Mouse (Mus musculus) neural tube, embryonic 14.5 days (tissue): ENCODE data around the gene Dynll2. TPM values are rescaled to one million over a fixed set of nuclear protein-coding genes. Genes with fewer than 3 reads are reported as not detected.
"Not testable (repeated sequence)": the region's sequence is repeated elsewhere in the genome, so short reads cannot be mapped to it uniquely, and the experiment has no call there.

Experiments used
- ATAC-seq: fragments of 200-750 bp; cut with Nextera tagmentation; 2 replicates; pipeline ENCODE4 v1.8.0; 2017; ENCODE audit warnings: low read depth, mild to moderate bottlenecking, moderate TSS enrichment, moderate library complexity
- H3K27ac ChIP-seq: fragments of 300-500 bp; sonication (generic); 2 replicates; pipeline ENCODE4 v1.5.1; 2014; ENCODE audit warnings: low read depth, mild to moderate bottlenecking, control low read depth, low read length, moderate library complexity, mixed read lengths
- H3K27me3 ChIP-seq: fragments of 300-500 bp; sonication (generic); 2 replicates; pipeline ENCODE4 v1.6.1; 2014; ENCODE audit warnings: low read length; ENCODE audit not compliant: control insufficient read depth, insufficient read depth
- H3K36me3 ChIP-seq: fragments of 300-500 bp; sonication (generic); 2 replicates; pipeline ENCODE4 v1.6.1; 2014; ENCODE audit warnings: low read length, mixed read lengths; ENCODE audit not compliant: control insufficient read depth, insufficient read depth
- H3K4me1 ChIP-seq: fragments of 300-500 bp; sonication (generic); 2 replicates; pipeline ENCODE4 v1.6.1; 2014; ENCODE audit warnings: low read length; ENCODE audit not compliant: control insufficient read depth, insufficient read depth
- H3K4me2 ChIP-seq: fragments of 300-500 bp; sonication (generic); 2 replicates; pipeline ENCODE4 v1.6.1; 2014; ENCODE audit warnings: mild to moderate bottlenecking, low read depth, low read length, control low read depth
- H3K4me3 ChIP-seq: fragments of 300-500 bp; sonication (generic); 2 replicates; pipeline ENCODE4 v1.5.1; 2014; ENCODE audit warnings: low read depth, low read length, control low read depth, mixed read lengths
- H3K9ac ChIP-seq: fragments of 300-500 bp; sonication (generic); replicated peaks from 2 replicates; pipeline ENCODE4 v1.6.1; 2014; ENCODE audit warnings: low read depth, mild to moderate bottlenecking, control low read depth, low read length, mixed read lengths
- H3K9me3 ChIP-seq: fragments of 300-500 bp; sonication (generic); 2 replicates; pipeline ENCODE4 v1.6.1; 2016; ENCODE audit warnings: low read length; ENCODE audit not compliant: control insufficient read depth
- WGBS: fragments of 180-500 bp; shearing (Covaris S2); extraction: QIAGEN DNeasy Blood & Tissue Kit; methylation state at CpG from one replicate; pipeline ENCODE4 v1.1.7; 2014; 5-methylcytosine and 5-hydroxymethylcytosine counted together
- polyA plus RNA-seq: library from polyadenylated mRNA; unstranded; fragments of >200 nt; fragmentation: Nextera tagmentation; extraction: Ambion mirVana; gene quantifications from 2 replicates; pipeline ENCODE4 v1.2.1, GENCODE M21; 2014

Gene Dynll2
- polyA plus RNA-seq, 1 experiment from 2014 or later = 37.9 TPM

DNA sequence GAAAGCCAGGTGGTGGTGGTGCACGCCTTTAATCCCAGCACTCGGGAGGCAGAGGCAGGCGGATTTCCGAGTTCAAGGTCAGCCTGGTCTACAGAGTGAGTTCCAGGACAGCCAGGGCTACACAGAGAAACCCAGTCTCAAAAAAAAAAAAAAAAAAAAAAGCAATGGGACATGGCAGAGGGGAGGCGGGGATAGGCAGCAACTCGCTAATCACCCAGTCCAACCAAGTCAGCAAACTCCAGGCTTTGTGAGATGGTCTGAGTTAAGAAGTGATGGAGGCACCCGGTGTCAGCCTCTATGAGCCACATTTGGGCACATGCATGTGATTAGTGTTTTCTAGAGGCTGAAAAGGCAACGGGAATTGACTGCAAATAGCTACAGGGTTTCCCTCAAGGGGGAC lies 10.3 kb downstream of the Dynll2 start:
- H3K9me3 ChIP-seq, H3K4me2 ChIP-seq, H3K9ac ChIP-seq, H3K27ac ChIP-seq, ATAC-seq, H3K4me3 ChIP-seq, H3K27me3 ChIP-seq, H3K4me1 ChIP-seq: not testable (repeated sequence)
- WGBS = 84% methylated on average over 8 of the region's 8 CpGs
- peaks cover 41% of the 10 kb centered on the region for H3K36me3 ChIP-seq

DNA sequence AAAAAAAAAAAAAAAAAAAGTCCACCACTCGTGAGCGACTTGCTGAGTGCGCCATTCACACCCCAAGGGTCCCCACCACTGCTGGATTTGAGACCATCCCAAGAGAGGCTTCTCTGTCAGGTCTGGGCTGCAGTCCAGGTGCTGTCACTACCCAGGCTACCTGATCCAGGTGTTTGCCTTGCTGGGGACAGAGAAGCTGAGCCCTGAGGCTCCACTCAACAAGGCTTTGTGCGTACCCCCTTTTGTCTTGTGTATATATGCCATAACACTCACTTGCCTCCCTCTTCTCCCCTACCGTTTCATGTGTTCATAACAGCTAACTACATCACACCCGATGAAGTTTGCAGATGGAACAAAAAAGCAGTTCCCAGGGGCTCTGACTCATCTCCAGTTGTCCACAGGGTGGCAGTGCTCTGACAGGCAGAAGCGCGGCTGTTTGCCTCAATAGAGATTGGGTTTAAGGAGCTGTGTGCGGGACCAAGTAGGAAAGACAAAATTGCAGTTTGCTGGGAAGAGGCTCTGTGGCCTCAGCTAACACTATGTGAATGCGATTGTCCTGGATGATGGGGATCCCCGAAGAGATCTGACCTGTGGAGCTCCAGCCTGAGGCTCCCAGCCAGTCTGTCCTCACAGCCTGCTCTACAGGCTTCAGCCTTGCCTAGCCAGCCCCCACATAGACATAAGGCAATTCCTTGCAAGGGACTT lies 12.7 kb downstream of the Dynll2 start:
- WGBS = 20% methylated on average over 11 of the region's 11 CpGs

DNA sequence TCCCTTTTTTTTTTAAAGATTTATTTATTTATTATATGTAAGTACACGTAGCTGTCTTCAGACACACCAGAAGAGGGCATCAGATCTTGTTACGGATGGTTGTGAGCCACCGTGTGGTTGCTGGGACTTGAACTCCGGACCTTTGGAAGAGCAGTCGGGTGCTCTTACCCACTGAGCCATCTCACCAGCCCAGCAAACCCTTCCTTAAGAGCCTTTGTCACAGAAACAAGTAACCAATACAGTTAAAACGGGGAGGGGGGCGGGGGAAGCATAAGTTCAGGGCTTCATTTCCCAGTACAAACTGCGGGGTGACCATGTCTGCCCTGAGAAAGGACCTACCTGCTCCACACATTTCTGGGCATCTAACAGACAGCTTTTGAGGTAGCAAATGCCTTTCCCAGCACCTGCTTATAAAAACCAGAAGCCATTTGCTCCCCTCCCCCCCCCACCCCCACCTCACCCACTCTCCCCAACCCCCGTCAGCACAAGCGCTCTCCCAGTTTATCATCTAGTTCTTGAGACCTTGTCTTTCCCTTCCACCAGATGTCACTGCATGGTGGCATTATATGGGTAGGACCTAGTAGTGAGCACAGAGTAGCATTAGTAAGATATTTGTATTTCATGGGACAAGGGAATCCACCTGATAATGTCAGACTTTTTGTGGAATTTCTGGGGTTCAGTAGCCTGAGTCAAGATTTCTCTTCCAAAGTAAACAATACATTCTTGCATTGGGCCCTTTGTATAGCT lies 13.6 kb downstream of the Dynll2 start:
- H3K4me3 ChIP-seq = no peak overlapping the region

More for the DNA sequence above, 12.7 kb downstream of the Dynll2 start:
- no peaks in the 10 kb centered on the region for H3K27me3 ChIP-seq
- no peaks in the 10 kb centered on the region for H3K9me3 ChIP-seq
- peaks cover 26% of the 10 kb centered on the region; the same call in 1 of the 2 replicates for H3K36me3 ChIP-seq
- H3K4me2 ChIP-seq = no peak overlapping the region
- H3K4me1 ChIP-seq = peaks cover 2% of the 10 kb centered on the region; the same call in 1 of the 2 replicates
- H3K4me3 ChIP-seq = no peak overlapping the region
- ATAC-seq = peak; percentile 45
- no peak overlapping the region for H3K27ac ChIP-seq
- H3K9ac ChIP-seq = no peak overlapping the region

DNA sequence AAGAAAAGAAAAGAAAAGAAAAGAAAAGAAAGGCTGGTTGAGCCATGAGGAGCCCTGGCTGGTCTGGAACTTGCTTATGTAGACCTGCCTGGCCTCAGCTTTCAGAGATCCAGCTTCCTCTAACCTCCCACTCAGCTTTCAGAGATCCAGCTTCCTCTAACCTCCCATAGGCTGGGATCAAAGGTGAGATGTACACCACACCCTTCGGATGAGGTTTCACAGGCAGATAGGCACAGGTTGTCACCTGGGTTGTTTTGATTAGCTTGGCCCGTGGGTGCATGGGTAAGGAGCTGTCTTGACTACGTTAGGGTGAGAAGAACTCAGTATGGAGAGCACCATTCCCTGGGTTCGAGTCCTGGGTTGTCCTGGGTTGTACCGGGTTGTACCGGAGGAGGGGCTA lies 14.5 kb downstream of the Dynll2 start:
- H3K27me3 ChIP-seq = no peaks in the 10 kb centered on the region
- H3K4me1 ChIP-seq = peaks cover 2% of the 10 kb centered on the region; the same call in 1 of the 2 replicates
- H3K27ac ChIP-seq = no peak overlapping the region
- ATAC-seq = no peak
- no peaks in the 10 kb centered on the region for H3K9me3 ChIP-seq
- H3K36me3 ChIP-seq = peaks cover 8% of the 10 kb centered on the region; the same call in 1 of the 2 replicates
- 86% methylated on average over 6 of the region's 6 CpGs for WGBS
- no peak overlapping the region for H3K4me3 ChIP-seq
- H3K4me2 ChIP-seq = no peak overlapping the region
- H3K9ac ChIP-seq = no peak overlapping the region

More for the DNA sequence above, 13.6 kb downstream of the Dynll2 start:
- ATAC-seq = no peak
- H3K9ac ChIP-seq = no peak overlapping the region
- H3K27me3 ChIP-seq = no peaks in the 10 kb centered on the region
- H3K36me3 ChIP-seq = peaks cover 17% of the 10 kb centered on the region; the same call in 1 of the 2 replicates
- H3K4me1 ChIP-seq = peaks cover 2% of the 10 kb centered on the region; the same call in 1 of the 2 replicates
- no peak overlapping the region for H3K4me2 ChIP-seq
- H3K27ac ChIP-seq = no peak overlapping the region
- WGBS = 61% methylated on average over 10 of the region's 10 CpGs
- H3K9me3 ChIP-seq = no peaks in the 10 kb centered on the region

DNA sequence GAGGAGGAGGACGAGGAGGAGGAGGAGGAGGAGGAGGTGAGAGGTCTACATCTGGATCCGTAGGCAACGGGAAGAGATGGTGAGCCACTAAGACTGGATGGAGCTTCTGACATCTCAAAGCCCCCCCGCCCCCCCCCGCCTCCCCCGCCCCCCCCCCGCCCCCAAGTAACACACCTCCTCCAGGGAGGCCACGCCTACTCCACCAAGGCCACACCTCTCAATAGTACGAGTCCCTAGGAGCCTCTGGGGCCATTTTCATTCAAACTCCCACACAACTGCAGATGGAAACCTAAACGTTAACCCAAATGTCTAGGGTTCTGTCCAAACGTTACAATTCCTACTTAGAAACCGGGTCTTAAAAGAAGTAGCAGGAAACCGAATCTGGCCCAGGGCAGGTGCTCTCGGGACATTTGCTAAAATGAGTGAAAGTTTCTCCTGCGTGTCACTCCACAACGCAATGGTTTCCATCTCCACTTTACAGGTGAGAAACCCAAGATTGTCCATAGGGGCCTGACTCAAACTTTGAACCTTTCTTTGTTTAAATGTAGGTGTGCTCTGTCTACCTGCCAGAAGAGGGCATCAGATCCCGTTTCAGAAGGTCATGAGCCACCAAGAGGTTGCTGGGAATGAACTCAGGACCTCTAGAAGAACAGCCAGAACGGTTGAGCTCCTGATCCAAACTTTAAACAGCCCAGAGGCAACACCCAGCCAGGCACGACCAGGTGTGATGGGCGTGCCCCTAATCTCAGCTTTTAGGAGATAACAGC lies 18.8 kb downstream of the Dynll2 start:
- WGBS = 18% methylated on average over 19 of the region's 20 CpGs
- no peak for ATAC-seq
- Histone ChIP-seq H3K4me1 (no peaks in the 10 kb centered on the region), H3K9ac (no peak overlapping the region), H3K4me2 (no peak overlapping the region), H3K36me3 (no peaks in the 10 kb centered on the region), H3K9me3 (no peaks in the 10 kb centered on the region), H3K4me3 (no peak overlapping the region), H3K27ac (no peak overlapping the region), H3K27me3 (no peaks in the 10 kb centered on the region)

DNA sequence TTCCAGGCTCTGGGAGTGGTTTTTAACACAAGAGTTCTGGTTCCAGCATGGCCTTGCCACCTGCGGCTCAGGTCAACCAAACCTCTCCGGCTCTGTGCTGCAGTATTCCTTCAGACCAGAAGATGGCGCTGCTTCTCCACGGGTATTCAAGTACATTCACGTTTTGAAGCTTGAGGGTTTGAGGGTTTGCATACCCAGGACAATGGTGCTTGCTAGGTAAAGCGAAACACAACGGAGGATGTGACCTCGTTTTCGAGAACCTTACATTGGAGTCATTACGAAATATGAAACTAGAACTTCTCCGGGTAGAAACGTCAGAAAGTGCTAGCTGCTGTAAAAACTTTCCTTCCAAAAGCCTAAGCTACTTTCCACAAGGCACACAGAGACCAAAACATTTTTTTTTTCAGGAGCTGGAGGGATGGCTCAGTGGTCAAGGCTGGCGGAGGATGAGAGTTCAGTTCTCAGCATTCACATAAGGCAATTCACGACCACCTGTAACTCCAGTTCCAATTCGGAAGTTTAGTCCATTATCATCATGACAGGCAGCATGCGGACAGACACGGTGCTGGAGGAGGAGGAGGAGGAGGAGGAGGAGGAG lies 19.5 kb downstream of the Dynll2 start:
- Histone ChIP-seq H3K27ac (no peak overlapping the region), H3K4me2 (peak overlapping the region; percentile 46), H3K36me3 (no peaks in the 10 kb centered on the region), H3K4me1 (no peaks in the 10 kb centered on the region), H3K27me3 (no peaks in the 10 kb centered on the region), H3K4me3 (peak overlapping the region; percentile 17; the same call in 1 of the 2 replicates), H3K9me3 (no peaks in the 10 kb centered on the region), H3K9ac (no peak overlapping the region)
- ATAC-seq = 0 out of 2 replicates have a peak, but pooled peaks have one; percentile 31
- 6% methylated on average over 16 of the region's 17 CpGs for WGBS

DNA sequence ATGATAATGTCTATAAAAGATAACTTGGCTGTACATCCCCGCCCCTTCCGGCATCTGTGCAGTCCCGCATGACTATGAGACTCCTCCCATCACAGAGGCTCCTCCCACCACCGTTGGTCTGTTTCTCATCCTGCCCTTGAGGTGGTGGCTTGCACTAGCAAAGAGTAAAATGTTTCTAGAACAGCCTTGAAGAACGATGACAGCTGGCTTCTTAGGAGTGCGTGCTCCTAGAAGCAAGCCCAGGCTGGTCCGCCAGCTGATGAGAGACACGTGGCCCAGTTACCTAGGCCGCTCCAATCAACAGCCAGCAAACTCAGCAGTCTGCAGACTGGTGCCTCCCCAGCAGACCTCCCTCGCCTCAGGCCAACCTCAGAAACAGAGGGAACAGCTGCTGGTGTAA lies 21.1 kb downstream of the Dynll2 start:
- H3K4me1 ChIP-seq = no peaks in the 10 kb centered on the region
- ATAC-seq = no peak
- no peaks in the 10 kb centered on the region for H3K27me3 ChIP-seq
- H3K9ac ChIP-seq = no peak overlapping the region
- WGBS = 50% methylated on average over 10 of the region's 10 CpGs
- no peaks in the 10 kb centered on the region for H3K36me3 ChIP-seq
- no peaks in the 10 kb centered on the region for H3K9me3 ChIP-seq
- no peak overlapping the region for H3K4me3 ChIP-seq
- H3K27ac ChIP-seq = no peak overlapping the region
- no peak overlapping the region for H3K4me2 ChIP-seq

DNA sequence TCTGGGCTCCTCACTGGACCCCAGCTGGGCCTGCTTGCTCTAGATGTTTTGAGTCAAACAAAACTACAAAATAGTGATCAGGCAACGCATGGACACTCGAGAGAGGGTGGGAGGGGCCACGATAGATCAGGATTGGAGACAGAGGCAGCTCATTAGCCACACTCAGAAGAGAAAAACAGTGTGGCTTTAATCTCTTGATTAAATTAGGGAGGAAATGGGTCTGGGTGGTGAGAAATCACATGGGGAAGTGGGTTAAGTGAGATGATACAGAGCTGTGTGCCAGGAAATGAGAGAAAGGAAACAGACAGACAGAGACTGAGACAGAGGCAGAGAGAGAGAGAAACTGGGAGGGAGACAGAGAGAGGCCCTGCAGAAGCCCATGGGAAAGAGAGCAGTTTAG lies 22.0 kb downstream of the Dynll2 start:
- H3K4me3 ChIP-seq = no peak overlapping the region
- ATAC-seq = no peak
- no peak overlapping the region for H3K9ac ChIP-seq
- H3K27me3 ChIP-seq = no peaks in the 10 kb centered on the region
- no peak overlapping the region for H3K27ac ChIP-seq
- H3K36me3 ChIP-seq = no peaks in the 10 kb centered on the region
- H3K4me1 ChIP-seq = no peaks in the 10 kb centered on the region
- whole genome bisulfite sequencing = 61% methylated on average over 3 of the region's 3 CpGs
- H3K9me3 ChIP-seq = no peaks in the 10 kb centered on the region
- H3K4me2 ChIP-seq = no peak overlapping the region
